Mouse (Mus musculus): ENCODE measurements at regions not wholly inside any gene's neighbourhood (a gene's known extent, or its start where the extent isn't known, plus 50 kb on each side); places are given as distances from the start of the nearest gene placed in this dataset.

GRCm38 (mm10) chr11:86881710-86882109, 74.2 kb upstream of the Dhx40 start:
- Histone ChIP-seq H3K4me2 (ENCODE audit: low read depth, low read length) (no peak overlapping the region), H3K9ac (ENCODE audit: low read depth, low read length) (no peak overlapping the region), H3K27ac (ENCODE audit: low read length) (no peak overlapping the region), H3K27me3 (ENCODE audit: control insufficient read depth, insufficient read depth, low read depth, low read length) (no peaks in the 10 kb centered on the region), H3K36me3 (ENCODE audit: control insufficient read depth, insufficient read depth) (no peaks in the 10 kb centered on the region), H3K4me1 (ENCODE audit: control insufficient read depth, low read depth, low read length) (no peaks in the 10 kb centered on the region), H3K4me3 (ENCODE audit: low read depth, low read length) (no peak overlapping the region), H3K9me3 (replicated peaks; ENCODE audit: control insufficient read depth, low read length) (no peaks in the 10 kb centered on the region)
- no peak for ATAC-seq (ENCODE audit: low read depth)

DNA sequence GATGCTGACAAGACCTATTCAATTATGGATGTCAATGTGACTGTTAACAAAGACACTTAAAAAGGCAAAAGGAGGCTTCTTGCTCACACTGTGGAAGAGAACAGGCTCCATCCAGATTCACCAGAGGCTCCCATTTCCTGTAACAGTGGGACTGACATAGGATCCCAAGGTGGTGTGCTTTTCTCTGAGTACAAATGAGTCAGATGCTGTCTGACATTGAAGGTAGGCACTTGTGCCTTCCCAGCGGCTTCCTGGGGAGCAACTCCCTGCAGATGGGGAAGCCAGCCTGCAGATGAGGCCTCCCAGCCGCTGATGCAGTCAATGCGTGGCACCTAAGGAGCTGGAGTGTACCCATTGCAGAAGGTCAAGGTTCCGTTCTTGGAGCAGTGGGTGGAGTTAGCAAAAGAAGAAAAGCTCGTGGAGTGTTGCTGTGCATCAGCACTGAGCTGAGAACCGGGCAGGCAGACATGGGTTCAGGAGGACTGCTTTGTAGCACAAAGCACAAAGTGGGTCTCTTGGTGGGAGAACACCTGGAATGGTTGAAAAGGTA, 71.9 kb upstream of the Dhx40 start:
- no peaks in the 10 kb centered on the region for H3K9me3 ChIP-seq (replicated peaks; ENCODE audit: control insufficient read depth, low read length)
- no peaks in the 10 kb centered on the region for H3K27me3 ChIP-seq (ENCODE audit: control insufficient read depth, insufficient read depth, low read depth, low read length)
- no peaks in the 10 kb centered on the region for H3K36me3 ChIP-seq (ENCODE audit: control insufficient read depth, insufficient read depth)
- WGBS (ENCODE audit: insufficient replicate concordance): 55% methylated on average over 6 of the region's 6 CpGs
- H3K4me1 ChIP-seq (ENCODE audit: control insufficient read depth, low read depth, low read length): no peaks in the 10 kb centered on the region
- no peak for ATAC-seq (ENCODE audit: low read depth)
- no peak overlapping the region for H3K4me2 ChIP-seq (ENCODE audit: low read depth, low read length)
- no peak overlapping the region for H3K4me3 ChIP-seq (ENCODE audit: low read depth, low read length)
- no peak overlapping the region for H3K27ac ChIP-seq (ENCODE audit: low read length)
- no peak overlapping the region for H3K9ac ChIP-seq (ENCODE audit: low read depth, low read length)

DNA sequence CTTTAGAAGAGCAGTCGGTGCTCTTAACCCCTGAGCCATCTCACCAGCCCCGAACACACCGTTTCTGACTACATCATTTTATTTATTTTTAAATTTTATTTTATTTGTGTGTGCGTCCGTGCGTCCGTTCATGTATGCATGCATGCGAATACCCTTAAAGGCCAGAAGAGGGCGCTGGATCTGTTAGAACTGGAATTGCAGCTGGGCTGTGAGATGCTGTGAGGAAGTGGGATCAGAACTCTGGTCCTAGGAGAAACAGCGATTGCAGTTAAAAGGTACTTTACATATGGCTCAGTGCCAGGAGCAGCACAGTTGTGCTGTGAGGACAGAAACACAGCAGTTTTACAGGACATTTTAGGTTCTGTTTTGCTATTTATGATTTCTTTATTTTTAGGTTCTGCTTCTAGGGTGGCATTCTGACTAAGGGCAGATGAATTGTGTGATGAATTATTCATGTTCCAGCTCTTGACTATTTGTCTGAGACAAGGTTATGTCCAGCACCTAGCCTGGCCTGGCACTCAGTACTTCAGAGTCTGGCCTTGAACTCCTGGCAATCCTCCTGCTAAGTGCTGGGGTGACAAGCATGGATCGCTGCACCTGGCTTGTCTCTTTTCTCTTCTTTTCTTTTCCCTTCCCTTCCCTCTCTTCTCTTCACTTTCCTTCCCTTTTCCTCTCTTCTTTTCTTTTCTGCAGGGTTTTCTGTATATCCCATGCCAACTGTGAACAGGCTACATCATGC, 71.0 kb upstream of the Dhx40 start:
- no peak for ATAC-seq (ENCODE audit: low read depth)
- Histone ChIP-seq H3K27me3 (ENCODE audit: control insufficient read depth, insufficient read depth, low read depth, low read length) (no peaks in the 10 kb centered on the region), H3K9me3 (replicated peaks; ENCODE audit: control insufficient read depth, low read length) (no peaks in the 10 kb centered on the region), H3K9ac (ENCODE audit: low read depth, low read length) (no peak overlapping the region), H3K4me2 (ENCODE audit: low read depth, low read length) (no peak overlapping the region), H3K4me3 (ENCODE audit: low read depth, low read length) (no peak overlapping the region), H3K36me3 (ENCODE audit: control insufficient read depth, insufficient read depth) (no peaks in the 10 kb centered on the region), H3K4me1 (ENCODE audit: control insufficient read depth, low read depth, low read length) (no peaks in the 10 kb centered on the region), H3K27ac (ENCODE audit: low read length) (no peak overlapping the region)
- 78% methylated on average over 11 of the region's 11 CpGs for WGBS (ENCODE audit: insufficient replicate concordance)

DNA sequence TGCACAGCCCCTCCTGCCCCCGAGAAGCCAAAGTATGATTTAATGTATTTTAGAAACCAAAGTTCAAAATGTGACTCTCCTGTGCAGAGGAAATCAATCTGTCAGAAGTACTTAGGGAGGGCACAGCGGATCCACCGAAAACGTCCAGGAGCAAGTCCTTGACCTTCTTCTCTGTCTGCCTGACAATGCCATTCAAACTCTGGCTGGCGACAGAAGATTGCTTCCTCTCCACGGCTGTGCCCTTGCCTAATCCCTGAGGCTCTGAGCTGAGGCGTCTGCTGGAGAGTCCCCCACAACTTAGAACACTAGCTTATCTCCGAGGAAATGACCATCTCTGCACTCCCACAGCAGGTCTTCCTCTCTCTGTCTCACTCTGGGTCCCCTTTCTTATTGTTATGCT, 69.0 kb upstream of the Dhx40 start:
- 32% methylated on average over 8 of the region's 8 CpGs for WGBS (ENCODE audit: insufficient replicate concordance)

DNA sequence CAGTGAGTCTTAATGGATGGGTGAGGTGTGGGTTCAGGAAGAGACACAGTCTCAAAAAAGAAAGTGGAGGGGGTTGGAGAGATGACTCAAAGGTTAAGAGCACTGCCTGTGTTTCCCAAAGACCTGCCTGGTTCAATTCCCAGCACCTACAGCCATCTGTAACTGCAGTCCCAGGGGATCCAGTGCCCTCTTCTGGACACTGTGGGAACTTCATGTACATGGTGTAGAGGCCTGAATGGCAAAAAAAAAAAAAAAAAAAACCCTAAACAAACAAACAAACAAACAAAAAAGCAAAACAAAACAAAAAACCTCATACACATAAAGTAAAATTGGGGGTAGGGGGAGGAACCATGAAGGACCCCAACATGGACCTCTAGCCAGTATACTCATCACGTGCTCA, 68.2 kb upstream of the Dhx40 start:
- H3K9me3 ChIP-seq (replicated peaks; ENCODE audit: control insufficient read depth, low read length): no peaks in the 10 kb centered on the region
- H3K4me1 ChIP-seq (ENCODE audit: control insufficient read depth, low read depth, low read length): peaks cover 6% of the 10 kb centered on the region; the same call in 1 of the 2 replicates
- no peak overlapping the region for H3K4me3 ChIP-seq (ENCODE audit: low read depth, low read length)
- WGBS (ENCODE audit: insufficient replicate concordance): 95% methylated on average over 1 of the region's 1 CpGs
- no peak overlapping the region for H3K27ac ChIP-seq (ENCODE audit: low read length)
- H3K9ac ChIP-seq (ENCODE audit: low read depth, low read length): no peak overlapping the region
- no peaks in the 10 kb centered on the region for H3K27me3 ChIP-seq (ENCODE audit: control insufficient read depth, insufficient read depth, low read depth, low read length)
- ATAC-seq (ENCODE audit: low read depth): no peak
- no peaks in the 10 kb centered on the region for H3K36me3 ChIP-seq (ENCODE audit: control insufficient read depth, insufficient read depth)
- no peak overlapping the region for H3K4me2 ChIP-seq (ENCODE audit: low read depth, low read length)

More for the DNA sequence above, 69.0 kb upstream of the Dhx40 start:
- Histone ChIP-seq H3K9ac (ENCODE audit: low read depth, low read length) (no peak overlapping the region), H3K9me3 (replicated peaks; ENCODE audit: control insufficient read depth, low read length) (no peaks in the 10 kb centered on the region), H3K36me3 (ENCODE audit: control insufficient read depth, insufficient read depth) (no peaks in the 10 kb centered on the region), H3K27ac (ENCODE audit: low read length) (no peak overlapping the region), H3K4me2 (ENCODE audit: low read depth, low read length) (no peak overlapping the region), H3K27me3 (ENCODE audit: control insufficient read depth, insufficient read depth, low read depth, low read length) (no peaks in the 10 kb centered on the region), H3K4me3 (ENCODE audit: low read depth, low read length) (no peak overlapping the region), H3K4me1 (ENCODE audit: control insufficient read depth, low read depth, low read length) (peaks cover 6% of the 10 kb centered on the region; the same call in 1 of the 2 replicates)
- ATAC-seq (ENCODE audit: low read depth): no peak

- Histone ChIP-seq H3K4me3 (ENCODE audit: low read depth, low read length) (no peak overlapping the region), H3K4me1 (ENCODE audit: control insufficient read depth, low read depth, low read length) (peaks cover 6% of the 10 kb centered on the region; the same call in 1 of the 2 replicates), H3K27me3 (ENCODE audit: control insufficient read depth, insufficient read depth, low read depth, low read length) (no peaks in the 10 kb centered on the region), H3K9me3 (replicated peaks; ENCODE audit: control insufficient read depth, low read length) (no peaks in the 10 kb centered on the region), H3K27ac (ENCODE audit: low read length) (no peak overlapping the region), H3K9ac (ENCODE audit: low read depth, low read length) (no peak overlapping the region), H3K36me3 (ENCODE audit: control insufficient read depth, insufficient read depth) (no peaks in the 10 kb centered on the region), H3K4me2 (ENCODE audit: low read depth, low read length) (no peak overlapping the region)
- ATAC-seq (ENCODE audit: low read depth): peak; percentile 35; the same call in 1 of the 2 replicates
- 59% methylated on average over 12 of the region's 12 CpGs for WGBS (ENCODE audit: insufficient replicate concordance)
These were observed 67.2 kb upstream of the Dhx40 start for GRCm38 (mm10) chr11:86874666-86875295.

- no peaks in the 10 kb centered on the region for H3K36me3 ChIP-seq (ENCODE audit: control insufficient read depth, insufficient read depth)
- no peak overlapping the region for H3K9ac ChIP-seq (ENCODE audit: low read depth, low read length)
- no peaks in the 10 kb centered on the region for H3K9me3 ChIP-seq (replicated peaks; ENCODE audit: control insufficient read depth, low read length)
- 59% methylated on average over 1 of the region's 1 CpGs for WGBS (ENCODE audit: insufficient replicate concordance)
- no peak overlapping the region for H3K27ac ChIP-seq (ENCODE audit: low read length)
- ATAC-seq (ENCODE audit: low read depth): no peak
- no peak overlapping the region for H3K4me2 ChIP-seq (ENCODE audit: low read depth, low read length)
- H3K27me3 ChIP-seq (ENCODE audit: control insufficient read depth, insufficient read depth, low read depth, low read length): no peaks in the 10 kb centered on the region
- H3K4me3 ChIP-seq (ENCODE audit: low read depth, low read length): no peak overlapping the region
- H3K4me1 ChIP-seq (ENCODE audit: control insufficient read depth, low read depth, low read length): peaks cover 6% of the 10 kb centered on the region; the same call in 1 of the 2 replicates
These were observed 65.8 kb upstream of the Dhx40 start for GRCm38 (mm10) chr11:86873406-86873700.

GRCm38 (mm10) chr11:86872537-86873405, 65.2 kb upstream of the Dhx40 start:
- H3K9me3 ChIP-seq (replicated peaks; ENCODE audit: control insufficient read depth, low read length): no peaks in the 10 kb centered on the region
- H3K4me1 ChIP-seq (ENCODE audit: control insufficient read depth, low read depth, low read length): peaks cover 6% of the 10 kb centered on the region; the same call in 1 of the 2 replicates
- H3K27me3 ChIP-seq (ENCODE audit: control insufficient read depth, insufficient read depth, low read depth, low read length): no peaks in the 10 kb centered on the region
- no peaks in the 10 kb centered on the region for H3K36me3 ChIP-seq (ENCODE audit: control insufficient read depth, insufficient read depth)
- H3K4me2 ChIP-seq (ENCODE audit: low read depth, low read length): no peak overlapping the region
- no peak overlapping the region for H3K4me3 ChIP-seq (ENCODE audit: low read depth, low read length)
- WGBS (ENCODE audit: insufficient replicate concordance): 39% methylated on average over 10 of the region's 10 CpGs
- no peak overlapping the region for H3K27ac ChIP-seq (ENCODE audit: low read length)
- H3K9ac ChIP-seq (ENCODE audit: low read depth, low read length): no peak overlapping the region
- no peak for ATAC-seq (ENCODE audit: low read depth)
